Mouse (Mus musculus) heart, postnatal 0 days (tissue): Measurements from ENCODE around the gene Tgfbi. TPM values are rescaled to one million over a fixed set of nuclear protein-coding genes. Genes with fewer than 3 reads are reported as not detected.

Experiments
- ATAC-seq: fragments of 200-750 bp; cut with Nextera tagmentation; 2 replicates; pipeline ENCODE4 v1.8.0; 2017; ENCODE audit warnings: low read depth, moderate number of reproducible peaks, moderate library complexity; ENCODE audit not compliant: insufficient read depth
- DNase-seq: peaks from one replicate; pipeline ENCODE4 v3.0.0-alpha.2; 2016; ENCODE audit warnings: low spot score
- H3K27ac ChIP-seq: fragments of 300-500 bp; sonication (generic); 2 replicates; pipeline ENCODE4 v1.5.1; 2014; ENCODE audit warnings: low read depth, mild to moderate bottlenecking
- H3K27me3 ChIP-seq: fragments of 300-500 bp; sonication (generic); 2 replicates; pipeline ENCODE4 v1.6.1; 2014; ENCODE audit warnings: low read length, mixed read lengths; ENCODE audit not compliant: control insufficient read depth, insufficient read depth
- H3K36me3 ChIP-seq: fragments of 300-500 bp; sonication (generic); replicated peaks from 2 replicates; pipeline ENCODE4 v1.6.1; 2014; ENCODE audit warnings: low read length, mixed read lengths; ENCODE audit not compliant: control insufficient read depth, insufficient read depth
- H3K4me1 ChIP-seq: fragments of 300-500 bp; sonication (generic); 2 replicates; pipeline ENCODE4 v1.6.1; 2014; ENCODE audit warnings: antibody characterized with exemption; ENCODE audit not compliant: control insufficient read depth, insufficient read depth
- H3K4me2 ChIP-seq: fragments of 300-500 bp; sonication (generic); 2 replicates; pipeline ENCODE4 v1.6.1; 2014; ENCODE audit warnings: low read depth, mild to moderate bottlenecking, low read length, moderate library complexity
- H3K4me3 ChIP-seq: fragments of 300-500 bp; sonication (generic); 2 replicates; pipeline ENCODE4 v1.5.1; 2014; ENCODE audit warnings: low read depth, low read length
- H3K9ac ChIP-seq: fragments of 300-500 bp; sonication (generic); replicated peaks from 2 replicates; pipeline ENCODE4 v1.6.1; 2014; ENCODE audit warnings: low read depth, low read length, mixed read lengths
- H3K9me3 ChIP-seq: fragments of 300-500 bp; sonication (generic); replicated peaks from 2 replicates; pipeline ENCODE4 v1.6.1; 2016; ENCODE audit warnings: low read length; ENCODE audit not compliant: control insufficient read depth
- CTCF ChIP-seq: IDR thresholded peaks from 2 replicates; pipeline ENCODE4 v1.5.1; 2016; ENCODE audit warnings: antibody characterized with exemption, control low read depth, low read depth
- EP300 ChIP-seq: IDR thresholded peaks from 2 replicates; pipeline ENCODE4 v1.6.1; 2016; ENCODE audit warnings: antibody characterized with exemption, low read depth
- WGBS: fragments of 180-500 bp; shearing (Covaris S2); extraction: QIAGEN DNeasy Blood & Tissue Kit; methylation state at CpG from one replicate; pipeline ENCODE4 v1.1.7; 2014; 5-methylcytosine and 5-hydroxymethylcytosine counted together
- polyA plus RNA-seq: library from polyadenylated mRNA; unstranded; fragments of >200 nt; fragmentation: Nextera tagmentation; extraction: Ambion mirVana; gene quantifications from 2 replicates; pipeline ENCODE4 v1.2.1, GENCODE M21; 2015
- total RNA-seq: library from RNA; depleted of rRNA; stranded (reverse); fragments of >200 nt; gene quantifications from 2 replicates; pipeline ENCODE4 v1.2.3, GENCODE M21; 2014; ENCODE audit warnings: low replicate concordance

The Tgfbi gene
- total and polyA plus RNA-seq, 2 experiments from 2014 or later: 24.3 to 31.3 TPM

DNA sequence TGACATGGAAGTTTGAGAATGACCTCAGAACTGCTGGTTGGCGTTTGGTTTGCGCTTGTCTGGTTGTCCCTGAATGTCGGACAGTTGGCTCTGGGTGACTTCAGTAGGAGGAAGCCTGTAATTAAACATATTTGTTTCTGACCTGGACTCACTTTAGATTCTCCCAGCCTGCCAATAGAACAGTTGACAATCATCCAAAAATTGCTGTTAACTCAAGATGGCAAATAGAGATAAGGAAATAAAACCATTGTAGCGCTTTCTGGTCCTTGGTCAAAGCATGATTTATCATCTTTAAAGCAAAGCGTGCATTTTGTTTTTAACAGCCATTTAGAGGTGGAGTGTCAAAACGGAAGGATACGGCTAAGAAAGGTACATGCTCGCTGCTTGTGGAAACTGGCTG, 37.7 kb upstream of the Tgfbi start:
- no peak for ATAC-seq
- H3K9me3 ChIP-seq: no peaks in the 10 kb centered on the region
- H3K4me3 ChIP-seq: no peak overlapping the region
- no peak overlapping the region for H3K4me2 ChIP-seq
- 79% methylated on average over 8 of the region's 8 CpGs for WGBS
- peaks cover 4% of the 10 kb centered on the region; the same call in 1 of the 2 replicates for H3K4me1 ChIP-seq
- DNase-seq: no peak
- TF ChIP-seq EP300 (no peak), CTCF (no peak)
- H3K27me3 ChIP-seq: no peaks in the 10 kb centered on the region
- no peak overlapping the region for H3K27ac ChIP-seq
- no peak overlapping the region for H3K9ac ChIP-seq
- no peaks in the 10 kb centered on the region for H3K36me3 ChIP-seq

DNA sequence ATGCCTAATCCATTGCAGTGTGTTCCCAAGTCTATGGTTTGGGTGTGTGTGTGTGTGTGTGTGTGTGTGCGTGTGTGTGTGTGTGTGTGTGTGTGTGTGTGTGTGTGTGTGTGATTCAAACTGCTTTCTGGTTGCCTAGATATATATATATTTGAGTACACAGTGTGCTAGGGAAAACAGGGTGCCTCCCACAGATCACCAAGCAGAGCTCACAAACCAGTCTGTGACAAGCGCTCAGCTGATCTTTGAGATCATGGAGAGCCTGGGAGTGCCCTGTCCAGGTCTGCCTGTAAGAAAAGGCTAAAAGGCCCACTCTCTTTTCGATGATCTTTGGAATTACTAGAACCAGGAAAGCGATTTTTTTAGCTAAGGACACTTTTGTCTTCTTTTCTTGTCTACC, 34.2 kb upstream of the Tgfbi start:
- H3K36me3 ChIP-seq: no peaks in the 10 kb centered on the region
- H3K4me1 ChIP-seq: no peaks in the 10 kb centered on the region; the same call in 1 of the 2 replicates
- no peaks in the 10 kb centered on the region for H3K9me3 ChIP-seq
- no peak overlapping the region for H3K9ac ChIP-seq
- no peak overlapping the region for H3K4me3 ChIP-seq
- H3K27me3 ChIP-seq: no peaks in the 10 kb centered on the region
- DNase-seq (no peak), ATAC-seq (no peak)
- H3K4me2 ChIP-seq: no peak overlapping the region
- H3K27ac ChIP-seq: peak overlapping the region; percentile 70; the same call in 1 of the 2 replicates
- no peak; the same call in 1 of the 2 replicates for TF ChIP-seq EP300
- TF ChIP-seq CTCF: no peak
- 63% methylated on average over 4 of the region's 4 CpGs for WGBS

DNA sequence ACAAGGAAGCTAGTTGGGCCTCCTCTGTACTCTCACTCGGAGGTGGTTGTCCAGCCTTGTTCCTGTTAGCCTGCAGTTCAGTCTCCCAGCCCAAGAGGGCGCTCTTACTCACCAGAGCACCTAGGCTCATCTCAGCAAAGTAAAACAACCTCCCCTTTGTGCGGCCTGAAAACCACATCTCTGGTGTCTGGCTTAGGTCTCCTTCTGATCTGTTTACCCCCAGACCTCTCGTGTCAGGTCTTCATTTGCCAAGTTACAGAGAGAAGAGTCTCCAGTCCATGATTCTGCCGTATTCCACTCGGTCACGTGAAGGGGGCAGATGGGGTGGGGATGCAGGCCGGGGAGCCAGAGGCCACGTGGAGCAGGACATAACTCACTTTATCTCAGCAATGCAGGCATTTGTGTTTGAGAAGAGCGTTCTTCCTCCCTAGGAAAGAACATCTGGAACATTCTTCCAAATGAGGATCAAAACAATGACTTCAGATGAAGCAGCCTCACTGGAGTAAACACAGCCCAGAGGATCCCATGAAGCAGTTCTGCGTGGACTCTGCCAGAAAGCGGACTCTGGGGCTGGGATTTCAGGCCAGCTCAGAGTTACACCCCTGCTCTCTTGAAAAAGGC, 33.5 kb upstream of the Tgfbi start:
- Histone ChIP-seq H3K9ac (no peak overlapping the region), H3K9me3 (no peaks in the 10 kb centered on the region), H3K27me3 (no peaks in the 10 kb centered on the region), H3K27ac (peak overlapping the region; percentile 70), H3K36me3 (no peaks in the 10 kb centered on the region), H3K4me3 (no peak overlapping the region), H3K4me1 (no peaks in the 10 kb centered on the region; the same call in 1 of the 2 replicates), H3K4me2 (no peak overlapping the region)
- 51% methylated on average over 12 of the region's 12 CpGs for WGBS
- DNase-seq (peak; percentile 69), ATAC-seq (peak; percentile 59)
- TF ChIP-seq EP300 (0 out of 2 replicates have a peak, but pooled peaks have one; percentile 59), CTCF (peak; percentile 82)

DNA sequence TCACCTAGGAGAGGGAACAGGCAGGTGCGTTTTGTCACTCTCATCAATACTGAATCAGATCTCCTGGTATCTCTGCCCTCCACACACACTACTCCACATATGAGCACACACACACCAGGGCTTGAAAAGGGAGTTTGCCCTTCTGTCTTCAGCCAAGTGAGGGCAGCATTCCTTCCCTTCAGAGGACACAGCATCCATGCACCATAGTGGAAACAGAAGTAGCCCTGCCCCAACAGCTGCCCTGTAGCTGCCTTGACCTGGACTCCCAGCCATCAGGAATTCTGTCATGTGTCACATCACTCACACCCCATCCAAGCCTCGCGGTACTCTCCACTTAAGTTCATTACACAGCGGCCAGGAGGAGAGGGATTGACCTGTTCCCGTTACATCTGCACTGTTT, 31.2 kb upstream of the Tgfbi start:
- Histone ChIP-seq H3K27ac (no peak overlapping the region), H3K9me3 (no peaks in the 10 kb centered on the region), H3K4me2 (no peak overlapping the region), H3K36me3 (no peaks in the 10 kb centered on the region), H3K27me3 (no peaks in the 10 kb centered on the region), H3K4me1 (peaks cover 12% of the 10 kb centered on the region), H3K4me3 (no peak overlapping the region), H3K9ac (no peak overlapping the region)
- ATAC-seq: peak; percentile 36; the same call in 1 of the 2 replicates
- 37% methylated on average over 5 of the region's 5 CpGs for WGBS
- TF ChIP-seq EP300: no peak
- peak; percentile 59 for TF ChIP-seq CTCF
- no peak for DNase-seq

DNA sequence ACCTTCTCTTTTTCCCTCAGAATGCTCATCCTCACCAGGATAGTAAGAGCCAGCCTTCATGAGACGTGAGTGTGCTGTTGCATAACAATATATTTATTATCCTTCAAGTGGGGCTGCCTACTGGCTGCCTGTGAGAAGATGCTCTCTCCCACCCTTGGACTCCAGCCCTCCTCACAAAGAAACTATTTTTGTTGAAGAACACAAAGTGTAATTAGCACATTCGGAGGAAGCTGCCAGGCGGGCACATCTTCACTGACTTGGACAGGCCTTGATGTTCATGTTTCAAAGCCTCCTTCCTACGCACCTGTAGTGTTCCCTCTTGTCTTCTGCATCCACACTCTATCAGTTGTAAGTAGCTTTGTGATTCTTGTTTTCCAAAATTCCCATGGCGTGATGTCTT, 28.9 kb upstream of the Tgfbi start:
- peaks cover 12% of the 10 kb centered on the region for H3K4me1 ChIP-seq
- ATAC-seq: no peak
- H3K9ac ChIP-seq: no peak overlapping the region
- no peaks in the 10 kb centered on the region for H3K36me3 ChIP-seq
- no peak overlapping the region for H3K4me2 ChIP-seq
- no peaks in the 10 kb centered on the region for H3K27me3 ChIP-seq
- 84% methylated on average over 5 of the region's 5 CpGs for WGBS
- no peak overlapping the region for H3K27ac ChIP-seq
- no peak overlapping the region for H3K4me3 ChIP-seq
- no peaks in the 10 kb centered on the region for H3K9me3 ChIP-seq
- no peak for DNase-seq
- TF ChIP-seq CTCF (no peak), EP300 (no peak)

DNA sequence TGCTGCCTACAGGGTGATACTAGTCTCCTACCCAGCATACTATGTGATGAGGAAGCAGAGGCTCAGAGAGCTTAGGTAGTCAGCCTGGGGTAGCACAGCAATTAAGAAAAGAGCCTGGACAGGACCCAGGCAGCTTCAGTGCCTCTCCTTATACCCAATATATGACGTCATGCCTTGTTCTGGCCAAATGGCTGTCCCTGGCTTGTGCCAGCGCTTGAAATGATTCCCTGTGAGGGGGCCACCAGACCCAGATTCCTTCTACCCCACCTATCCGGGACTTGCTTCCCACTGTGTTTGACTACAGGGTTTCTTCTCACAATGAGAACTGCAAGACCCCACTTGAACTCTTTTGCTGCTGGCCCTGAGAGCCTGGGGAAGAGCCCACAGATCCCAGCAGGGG, 27.8 kb upstream of the Tgfbi start:
- no peaks in the 10 kb centered on the region for H3K36me3 ChIP-seq
- no peak overlapping the region for H3K4me3 ChIP-seq
- 0 out of 2 replicates have a peak overlapping the region, but pooled peaks have one; percentile 26 for H3K27ac ChIP-seq
- H3K27me3 ChIP-seq: no peaks in the 10 kb centered on the region
- TF ChIP-seq EP300: no peak
- no peak for TF ChIP-seq CTCF
- H3K9ac ChIP-seq: no peak overlapping the region
- no peak for DNase-seq
- peaks cover 12% of the 10 kb centered on the region for H3K4me1 ChIP-seq
- no peak overlapping the region for H3K4me2 ChIP-seq
- H3K9me3 ChIP-seq: no peaks in the 10 kb centered on the region
- ATAC-seq: no peak
- 30% methylated on average over 3 of the region's 3 CpGs for WGBS
